Mouse (Mus musculus) cerebellum, postnatal 14 days (tissue): ENCODE measurements at regions not wholly inside any gene's neighbourhood (a gene's known extent, or its start where the extent isn't known, plus 50 kb on each side); places are given as distances from the start of the nearest gene placed in this dataset.

ENCODE experiments used
- DNase-seq, 2 experiments: peaks; one replicate each; pipeline ENCODE4 v3.0.0; 2021; ENCODE audit warnings: mixed read lengths in 2 of 2

DNA sequence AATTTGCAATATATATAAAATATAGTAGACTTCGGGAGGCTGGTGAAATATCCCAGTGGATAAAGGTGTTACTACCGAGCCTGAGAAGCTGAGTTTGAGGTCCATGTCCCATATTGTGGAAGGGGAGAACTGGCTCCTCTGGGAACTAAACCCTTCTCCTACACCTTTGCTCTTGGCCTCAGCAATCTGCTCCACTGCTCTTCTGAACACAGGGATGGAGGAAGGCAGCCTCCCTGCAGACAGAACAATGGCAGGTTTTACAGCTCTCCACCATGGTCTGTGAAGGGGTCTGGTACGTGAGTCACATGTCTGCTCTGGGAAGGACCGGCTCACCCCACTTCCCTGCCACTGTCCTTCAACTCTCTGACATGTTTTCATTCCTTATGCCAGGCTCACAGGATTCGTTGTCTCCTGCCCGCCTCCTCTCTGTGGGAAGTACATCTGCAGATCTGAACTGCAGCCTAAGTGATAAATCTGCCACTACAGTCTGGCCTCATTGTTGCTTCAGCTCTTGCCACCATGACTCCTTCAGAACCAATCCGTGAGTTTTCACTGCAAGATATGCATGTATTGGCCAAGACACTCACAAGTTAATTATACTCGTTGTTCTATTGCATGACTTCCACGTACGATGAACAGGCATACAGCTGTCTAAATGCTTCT, 220.0 kb upstream of the Gm9767 start:
- no peak for DNase-seq

- no peak for DNase-seq
These were observed 233.7 kb upstream of the Gm9767 start for GRCm38 (mm10) chr10:25844348-25844747.

GRCm38 (mm10) chr10:25829275-25829674, 248.8 kb upstream of the Gm9767 start:
- DNase-seq, result no peak

- no peak for DNase-seq
These were observed 268.2 kb upstream of the Smlr1 start for GRCm38 (mm10) chr10:25804223-25804622.

DNA sequence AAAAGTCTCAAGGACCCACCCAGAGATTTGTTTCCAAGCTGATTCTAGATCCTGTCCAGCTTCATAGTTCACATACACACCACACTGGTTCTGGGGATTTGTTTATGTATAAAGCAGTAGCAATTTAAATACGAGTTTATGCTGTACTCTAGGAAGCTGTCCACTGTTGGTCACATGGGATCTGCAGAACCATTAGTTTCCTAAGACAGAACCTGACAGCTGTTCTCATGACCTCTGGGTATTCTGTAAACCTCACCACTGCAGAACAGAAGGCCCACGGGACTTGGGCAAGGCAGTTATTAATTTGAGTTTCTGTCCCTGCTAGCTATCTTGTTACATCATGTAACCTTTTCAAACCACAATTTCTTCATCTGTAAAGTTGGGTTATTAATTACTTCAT, 265.4 kb upstream of the Smlr1 start:
- DNase-seq, result no peak

GRCm38 (mm10) chr10:25798881-25799280, 262.8 kb upstream of the Smlr1 start:
- DNase-seq, result no peak

GRCm38 (mm10) chr10:25790363-25790821, 254.3 kb upstream of the Smlr1 start:
- peak; percentile 16 to 44 for DNase-seq

DNA sequence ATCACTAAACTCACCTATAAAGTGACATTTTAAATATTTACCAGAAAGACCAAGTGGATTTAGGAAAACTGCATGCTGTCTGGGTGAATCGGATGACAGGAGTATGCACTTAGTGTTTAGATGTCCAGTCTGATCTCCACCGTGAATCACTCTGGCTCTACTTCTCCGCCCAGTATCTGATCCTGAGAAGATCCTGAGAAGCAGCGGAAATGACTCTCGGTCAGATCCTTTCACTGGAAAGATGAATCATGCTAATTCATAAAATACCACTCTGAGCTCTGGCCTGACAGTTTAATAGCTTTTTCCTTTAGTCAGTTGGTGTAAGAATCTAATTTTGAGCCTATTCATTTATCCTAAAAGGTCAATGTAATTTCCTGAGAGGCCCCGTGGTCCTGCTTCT, 252.6 kb upstream of the Smlr1 start:
- DNase-seq, result no peak

GRCm38 (mm10) chr10:25788004-25788403, 251.9 kb upstream of the Smlr1 start:
- DNase-seq, result no peak

DNA sequence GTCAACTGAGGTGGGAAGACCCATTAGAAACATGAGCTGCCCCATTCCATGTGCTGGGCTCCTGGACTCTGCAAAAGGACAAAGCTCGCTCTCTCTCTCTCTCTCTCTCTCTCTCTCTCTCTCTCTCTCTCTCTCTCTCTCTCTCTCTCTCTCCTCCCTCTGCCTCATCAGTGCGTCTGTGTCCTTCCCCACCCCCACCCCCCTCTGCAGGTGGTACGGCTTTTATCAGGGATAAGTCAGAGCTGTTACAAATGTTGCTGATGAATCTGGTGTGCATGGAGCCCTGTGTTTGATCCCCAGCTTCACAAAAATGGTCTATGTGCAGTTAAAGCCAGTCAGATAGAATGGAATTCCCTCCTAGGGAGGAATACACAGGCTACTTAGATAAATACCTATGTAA, 247.8 kb upstream of the Smlr1 start:
- DNase-seq, result no peak

- DNase-seq, result no peak
These were observed 243.4 kb upstream of the Smlr1 start for GRCm38 (mm10) chr10:25779476-25779875.

- DNase-seq, result no peak
These were observed 241.7 kb upstream of the Smlr1 start for GRCm38 (mm10) chr10:25777717-25778116.

- no peak for DNase-seq
These were observed 240.6 kb upstream of the Smlr1 start for GRCm38 (mm10) chr10:25776697-25777096.

- DNase-seq, result no peak
These were observed 234.0 kb upstream of the Smlr1 start for GRCm38 (mm10) chr10:25770051-25770450.

DNA sequence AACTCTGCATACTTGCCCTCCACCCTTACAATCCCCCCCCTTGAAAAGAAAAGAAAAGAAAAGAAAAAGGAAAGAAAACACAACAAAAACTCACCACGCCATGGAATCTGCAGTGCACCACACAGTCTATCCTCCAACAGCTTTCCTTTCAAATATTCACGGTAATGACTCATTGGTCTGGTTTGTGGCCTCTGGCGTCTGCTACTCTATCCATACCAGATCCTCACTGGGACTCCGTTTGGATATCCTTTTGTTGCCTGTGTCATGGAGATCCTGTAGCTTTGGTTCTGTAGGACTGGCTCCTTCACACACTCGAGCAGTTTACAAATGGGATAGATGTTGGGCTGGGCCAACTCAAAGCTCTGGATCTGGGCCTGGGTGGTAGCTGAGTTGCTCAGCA, 232.4 kb upstream of the Smlr1 start:
- DNase-seq, result no peak

- DNase-seq, result no peak
These were observed 218.2 kb upstream of the Smlr1 start for GRCm38 (mm10) chr10:25754300-25754699.

GRCm38 (mm10) chr10:25742678-25743077, 206.6 kb upstream of the Smlr1 start:
- DNase-seq, result no peak

- no peak for DNase-seq
These were observed 204.9 kb upstream of the Smlr1 start for GRCm38 (mm10) chr10:25740956-25741355.

DNA sequence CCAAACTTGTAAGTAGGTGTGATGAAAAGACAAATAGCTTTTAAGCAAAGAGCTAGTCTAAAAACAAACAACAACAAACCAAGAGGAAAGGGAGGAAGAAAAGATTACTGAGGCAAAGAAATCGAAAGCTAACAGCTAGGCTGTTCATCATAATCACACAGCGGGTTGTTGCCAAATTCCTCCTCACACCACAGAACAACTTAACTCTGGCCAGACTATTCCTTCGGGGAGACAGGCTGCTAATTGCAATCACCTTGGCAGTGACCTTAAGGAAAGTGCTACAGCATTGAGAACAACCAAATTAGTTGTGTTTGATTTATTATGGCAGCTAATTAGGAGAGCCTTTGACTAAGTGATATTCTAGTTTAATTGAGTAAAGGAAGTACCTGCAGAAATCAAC, 194.4 kb upstream of the Smlr1 start:
- no peak for DNase-seq

DNA sequence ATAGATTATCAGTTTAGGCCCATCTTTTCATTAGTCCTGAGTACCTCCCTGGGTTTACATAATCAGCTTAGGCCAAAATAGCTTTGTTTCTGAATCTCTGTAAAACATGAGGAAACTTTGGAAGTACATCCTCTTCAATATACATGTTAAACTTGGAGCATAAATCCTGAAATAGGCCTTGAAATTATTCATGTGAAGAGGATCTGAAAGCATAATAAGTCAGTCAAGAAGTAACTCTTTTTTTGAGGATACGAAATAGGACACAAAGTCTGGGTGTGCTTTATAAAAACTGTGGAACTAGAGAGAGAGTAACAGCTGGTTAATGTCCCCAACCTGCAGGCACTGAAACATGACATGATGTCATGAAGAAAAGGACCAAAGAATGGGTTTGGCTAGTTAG, 187.9 kb upstream of the Smlr1 start:
- DNase-seq, result no peak

- no peak for DNase-seq
These were observed 179.7 kb upstream of the Smlr1 start for GRCm38 (mm10) chr10:25715747-25716146.

- no peak for DNase-seq
These were observed 178.6 kb upstream of the Smlr1 start for GRCm38 (mm10) chr10:25714636-25715035.

DNA sequence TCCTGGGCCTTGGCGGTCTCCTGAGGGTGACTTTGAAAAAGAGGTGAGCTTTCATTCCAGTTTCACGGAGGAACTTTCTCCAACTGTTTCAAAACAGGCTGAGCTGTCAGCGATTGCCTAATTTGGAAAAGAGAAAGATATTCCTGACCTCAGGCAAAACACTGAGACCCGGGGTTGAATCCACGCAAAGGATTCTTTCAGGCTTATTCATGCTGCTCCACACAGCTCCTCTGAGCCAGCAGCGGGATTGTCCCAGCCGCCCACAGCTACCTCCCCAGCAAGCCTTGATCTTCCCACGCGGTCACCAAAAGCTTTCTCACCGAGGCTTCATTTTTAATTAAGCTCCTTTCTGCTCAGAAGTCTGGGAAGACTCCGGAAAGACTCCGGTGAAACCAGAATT, 178.0 kb upstream of the Smlr1 start:
- no peak for DNase-seq

DNA sequence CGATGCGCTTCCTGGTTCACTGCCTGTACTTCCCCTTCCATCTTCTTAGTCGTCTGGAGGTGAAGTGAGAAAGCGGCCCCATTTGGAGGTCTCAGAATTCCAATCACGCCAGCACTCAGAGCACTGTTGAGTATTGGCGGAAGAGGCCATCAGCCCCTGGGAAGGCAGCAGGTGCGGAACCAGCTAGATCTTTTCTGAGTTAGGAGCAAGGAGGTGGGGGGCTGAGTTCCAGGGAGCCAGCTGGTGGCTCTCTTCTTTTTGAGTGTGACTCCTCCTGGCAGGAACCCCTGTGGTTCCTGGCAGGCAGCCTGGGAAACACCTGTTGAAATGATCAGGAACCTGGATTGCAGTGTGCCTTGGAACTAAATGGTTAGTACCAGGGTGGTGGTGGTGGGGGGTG, 171.9 kb upstream of the Smlr1 start:
- DNase-seq, result peak; percentile 65 to 77

- DNase-seq, result no peak
These were observed 166.1 kb upstream of the Smlr1 start for GRCm38 (mm10) chr10:25702146-25702545.
